Mouse (Mus musculus) liver, embryonic 13.5 days (tissue): ENCODE measurements around the gene Elk4. TPM values are rescaled to one million over a fixed set of nuclear protein-coding genes. Genes with fewer than 3 reads are reported as not detected.

ENCODE experiments used
- ATAC-seq: fragments of 200-750 bp; cut with Nextera tagmentation; 2 replicates; pipeline ENCODE4 v1.8.0; 2017; ENCODE audit warnings: low read depth, mild to moderate bottlenecking, moderate number of reproducible peaks, moderate library complexity
- DNase-seq: peaks from one replicate; pipeline ENCODE4 v3.0.0; 2022
- H3K27ac ChIP-seq: fragments of 300-500 bp; sonication (generic); 2 replicates; pipeline ENCODE4 v1.5.1; 2015; ENCODE audit warnings: moderate library complexity, mild to moderate bottlenecking, inconsistent platforms
- H3K27me3 ChIP-seq: fragments of 300-500 bp; sonication (generic); 2 replicates; pipeline ENCODE4 v1.6.1; 2015; ENCODE audit warnings: mild to moderate bottlenecking, inconsistent platforms
- H3K36me3 ChIP-seq: fragments of 300-500 bp; sonication (generic); 2 replicates; pipeline ENCODE4 v1.6.1; 2015; ENCODE audit warnings: mild to moderate bottlenecking, inconsistent platforms
- H3K4me1 ChIP-seq: fragments of 300-500 bp; sonication (generic); replicated peaks from 2 replicates; pipeline ENCODE4 v1.6.1; 2015; ENCODE audit warnings: inconsistent platforms
- H3K4me2 ChIP-seq: fragments of 300-500 bp; sonication (generic); 2 replicates; pipeline ENCODE4 v1.6.1; 2015; ENCODE audit warnings: inconsistent platforms, mild to moderate bottlenecking, moderate library complexity
- H3K4me3 ChIP-seq: fragments of 300-500 bp; sonication (generic); replicated peaks from 2 replicates; pipeline ENCODE4 v1.5.1; 2015; ENCODE audit warnings: mild to moderate bottlenecking, inconsistent platforms
- H3K9ac ChIP-seq: fragments of 300-500 bp; sonication (generic); 2 replicates; pipeline ENCODE4 v1.6.1; 2015; ENCODE audit warnings: mild to moderate bottlenecking, inconsistent platforms
- H3K9me3 ChIP-seq: fragments of 300-500 bp; sonication (generic); replicated peaks from 2 replicates; pipeline ENCODE4 v1.6.1; 2016; ENCODE audit warnings: inconsistent platforms
- WGBS: fragments of 180-500 bp; shearing (Covaris S2); methylation state at CpG from one replicate; pipeline ENCODE4 v1.1.7; 2015; ENCODE audit not compliant: insufficient replicate concordance; 5-methylcytosine and 5-hydroxymethylcytosine counted together
- polyA plus RNA-seq: library from polyadenylated mRNA; unstranded; fragments of >200 nt; fragmentation: Nextera tagmentation; extraction: Ambion mirVana; gene quantifications from 2 replicates; pipeline ENCODE4 v1.2.1, GENCODE M21; 2015

The Elk4 gene
- polyA plus RNA-seq, 1 experiment from 2014 or later: 9.5 TPM

- ATAC-seq (no peak), DNase-seq (no peak)
- Histone ChIP-seq H3K9me3 (no peaks in the 10 kb centered on the region), H3K4me3 (no peak overlapping the region), H3K36me3 (no peaks in the 10 kb centered on the region), H3K27me3 (no peaks in the 10 kb centered on the region), H3K9ac (no peak overlapping the region), H3K4me2 (no peak overlapping the region), H3K27ac (no peak overlapping the region), H3K4me1 (no peaks in the 10 kb centered on the region)
- WGBS: 27% methylated on average over 3 of the region's 3 CpGs
Measured at GRCm38 (mm10) chr1:132054387-132054786, 47.0 kb downstream of the Elk4 start.

- no peak overlapping the region for H3K9ac ChIP-seq
- H3K36me3 ChIP-seq: no peaks in the 10 kb centered on the region
- ATAC-seq (no peak), DNase-seq (no peak)
- no peaks in the 10 kb centered on the region for H3K9me3 ChIP-seq
- no peak overlapping the region for H3K4me2 ChIP-seq
- no peak overlapping the region for H3K4me3 ChIP-seq
- 59% methylated on average over 7 of the region's 7 CpGs for WGBS
- H3K27ac ChIP-seq: no peak overlapping the region
- H3K27me3 ChIP-seq: no peaks in the 10 kb centered on the region
- H3K4me1 ChIP-seq: no peaks in the 10 kb centered on the region
Measured at GRCm38 (mm10) chr1:132055054-132055664, 47.8 kb downstream of the Elk4 start.

- Histone ChIP-seq H3K4me1 (no peaks in the 10 kb centered on the region), H3K4me3 (no peak overlapping the region), H3K27me3 (0 out of 2 replicates have a peak, but pooled peaks cover 2% of the 10 kb centered on the region), H3K27ac (no peak overlapping the region), H3K9me3 (no peaks in the 10 kb centered on the region), H3K36me3 (no peaks in the 10 kb centered on the region), H3K4me2 (no peak overlapping the region), H3K9ac (no peak overlapping the region)
- WGBS: 66% methylated on average over 5 of the region's 5 CpGs
- ATAC-seq: no peak
- DNase-seq: no peak
Measured at GRCm38 (mm10) chr1:132058558-132058957, 51.2 kb downstream of the Elk4 start.

GRCm38 (mm10) chr1:132060036-132060769 is 52.8 kb downstream of the Elk4 start:
- Histone ChIP-seq H3K4me2 (no peak overlapping the region), H3K9me3 (no peaks in the 10 kb centered on the region), H3K27ac (no peak overlapping the region), H3K4me1 (no peaks in the 10 kb centered on the region), H3K9ac (no peak overlapping the region), H3K4me3 (no peak overlapping the region), H3K36me3 (no peaks in the 10 kb centered on the region), H3K27me3 (peaks cover 19% of the 10 kb centered on the region)
- no peak for ATAC-seq
- DNase-seq: no peak
- WGBS: 36% methylated on average over 7 of the region's 7 CpGs

- no peak overlapping the region for H3K27ac ChIP-seq
- WGBS: 48% methylated on average over 6 of the region's 6 CpGs
- DNase-seq (no peak), ATAC-seq (no peak)
- H3K4me1 ChIP-seq: no peaks in the 10 kb centered on the region
- H3K4me2 ChIP-seq: no peak overlapping the region
- no peak overlapping the region for H3K4me3 ChIP-seq
- no peak overlapping the region for H3K9ac ChIP-seq
- H3K36me3 ChIP-seq: no peaks in the 10 kb centered on the region
- H3K9me3 ChIP-seq: no peaks in the 10 kb centered on the region
- H3K27me3 ChIP-seq: peaks cover 36% of the 10 kb centered on the region
Measured at GRCm38 (mm10) chr1:132061750-132062541, 54.5 kb downstream of the Elk4 start.

GRCm38 (mm10) chr1:132063096-132063495 is 55.7 kb downstream of the Elk4 start:
- Histone ChIP-seq H3K27me3 (peaks cover 48% of the 10 kb centered on the region), H3K27ac (no peak overlapping the region), H3K36me3 (no peaks in the 10 kb centered on the region), H3K4me2 (no peak overlapping the region), H3K4me1 (peaks cover 10% of the 10 kb centered on the region), H3K9ac (no peak overlapping the region), H3K4me3 (no peak overlapping the region), H3K9me3 (no peaks in the 10 kb centered on the region)
- no peak for DNase-seq
- no peak for ATAC-seq
- 64% methylated on average over 4 of the region's 4 CpGs for WGBS

GRCm38 (mm10) chr1:132065001-132065400 is 57.6 kb downstream of the Elk4 start:
- 43% methylated on average over 1 of the region's 1 CpGs for WGBS
- DNase-seq: no peak
- H3K4me2 ChIP-seq: no peak overlapping the region
- peaks cover 67% of the 10 kb centered on the region for H3K27me3 ChIP-seq
- no peaks in the 10 kb centered on the region for H3K36me3 ChIP-seq
- no peak overlapping the region for H3K4me3 ChIP-seq
- no peaks in the 10 kb centered on the region for H3K9me3 ChIP-seq
- peaks cover 11% of the 10 kb centered on the region for H3K4me1 ChIP-seq
- H3K27ac ChIP-seq: no peak overlapping the region
- ATAC-seq: no peak
- H3K9ac ChIP-seq: no peak overlapping the region

- Histone ChIP-seq H3K4me3 (no peak overlapping the region), H3K9ac (no peak overlapping the region), H3K27ac (no peak overlapping the region), H3K9me3 (no peaks in the 10 kb centered on the region), H3K27me3 (peaks cover 73% of the 10 kb centered on the region), H3K4me1 (peaks cover 11% of the 10 kb centered on the region), H3K4me2 (no peak overlapping the region), H3K36me3 (no peaks in the 10 kb centered on the region)
- 39% methylated on average over 8 of the region's 8 CpGs for WGBS
- DNase-seq (no peak), ATAC-seq (no peak)
Measured at GRCm38 (mm10) chr1:132065475-132066172, 58.2 kb downstream of the Elk4 start.

- H3K4me2 ChIP-seq: peak within 1 kb of the TSS; percentile 66
- peak; percentile 36; the same call in 1 of the 2 replicates for ATAC-seq
- H3K36me3 ChIP-seq: no peaks in the 10 kb centered on the region
- peak within 1 kb of the TSS; percentile 44 for H3K4me3 ChIP-seq
- WGBS: 4% methylated on average over 70 of the region's 80 CpGs
- peaks cover 75% of the 10 kb centered on the region for H3K27me3 ChIP-seq
- H3K4me1 ChIP-seq: peaks cover 11% of the 10 kb centered on the region
- no peak within 1 kb of the TSS for H3K27ac ChIP-seq
- no peak for DNase-seq
- H3K9ac ChIP-seq: 0 out of 2 replicates have a peak within 1 kb of the TSS, but pooled peaks have one; percentile 22
- no peaks in the 10 kb centered on the region for H3K9me3 ChIP-seq
Measured at GRCm38 (mm10) chr1:132067261-132068255, 60.2 kb downstream of the Elk4 start, which contains the start of gene Mfsd4a. TSS of gene Mfsd4a (minus strand) at chr1:132068062.

GRCm38 (mm10) chr1:132069436-132069835 is 62.0 kb downstream of the Elk4 start:
- H3K9ac ChIP-seq: no peak overlapping the region
- H3K4me2 ChIP-seq: no peak overlapping the region
- H3K9me3 ChIP-seq: no peaks in the 10 kb centered on the region
- 64% methylated on average over 8 of the region's 8 CpGs for WGBS
- no peak for DNase-seq
- H3K27ac ChIP-seq: no peak overlapping the region
- H3K4me3 ChIP-seq: no peak overlapping the region
- peaks cover 11% of the 10 kb centered on the region for H3K4me1 ChIP-seq
- peaks cover 63% of the 10 kb centered on the region for H3K27me3 ChIP-seq
- no peaks in the 10 kb centered on the region for H3K36me3 ChIP-seq
- no peak for ATAC-seq
